Mouse (Mus musculus) adrenal gland, postnatal 4 days (tissue): ENCODE measurements at regions not wholly inside any gene's neighbourhood (a gene's known extent, or its start where the extent isn't known, plus 50 kb on each side); places are given as distances from the start of the nearest gene placed in this dataset.

Source experiments
- DNase-seq, 2 experiments: peaks; one replicate each; pipeline ENCODE4 v3.0.0; 2021 to 2022; ENCODE audit warnings: low spot score in 2 of 2, mixed read lengths in 2 of 2

DNA sequence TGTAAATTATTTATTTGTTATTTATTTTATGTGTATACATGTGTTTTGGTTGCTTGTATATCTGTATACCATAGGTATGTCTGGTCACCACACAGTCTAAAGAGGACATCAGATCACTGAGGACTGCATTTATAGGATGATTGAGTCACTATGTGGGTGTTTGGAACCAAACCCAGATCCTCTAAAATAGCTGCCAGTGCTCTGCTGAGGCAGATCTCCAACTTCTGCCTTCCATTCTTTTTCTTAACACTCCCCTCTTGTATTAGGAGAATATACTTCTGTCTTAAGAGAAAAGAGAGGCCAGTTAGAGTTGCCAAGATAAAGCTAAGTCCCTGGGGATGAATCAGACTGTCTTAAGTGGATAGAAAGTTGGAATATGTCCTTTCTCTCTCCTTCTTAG, 424.2 kb downstream of the Cntn6 start:
- no peak for DNase-seq

DNA sequence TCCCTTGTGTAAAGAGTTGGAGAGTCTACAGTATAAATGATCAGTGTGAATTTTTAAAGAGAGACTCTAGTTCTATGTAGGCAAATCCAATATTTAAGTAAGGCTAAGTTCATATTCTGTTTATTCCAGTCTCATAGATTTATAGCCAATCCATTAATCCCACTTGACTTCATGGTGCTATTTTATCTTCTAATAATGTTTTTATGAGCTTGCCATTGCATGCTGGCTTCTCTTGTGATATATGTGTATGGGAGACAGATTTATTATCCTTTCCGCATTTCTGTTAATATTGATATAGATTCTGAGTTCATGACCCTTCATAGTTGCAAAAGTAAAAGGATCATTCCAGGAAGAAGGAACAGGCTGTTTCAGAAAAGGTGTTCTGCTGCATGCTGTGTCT, 430.0 kb downstream of the Cntn6 start:
- no peak for DNase-seq

DNA sequence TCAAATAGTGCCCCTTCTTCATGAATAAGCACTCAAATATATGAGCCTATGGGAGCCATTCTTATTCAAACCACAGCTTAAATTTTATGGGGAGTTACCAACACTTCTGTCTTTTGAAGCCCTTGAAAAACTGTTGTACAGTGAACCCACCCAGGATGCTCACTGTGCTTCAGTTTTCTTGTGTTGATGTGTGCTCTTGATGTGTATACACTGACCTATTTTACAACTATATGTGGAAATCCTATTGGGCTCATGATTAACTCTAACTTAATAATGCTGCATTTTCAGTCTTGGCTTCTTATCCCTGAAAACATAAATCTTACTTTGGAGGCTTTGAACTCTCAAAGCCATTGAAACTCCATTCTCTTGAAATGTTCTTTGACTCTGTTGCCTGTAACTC, 433.5 kb downstream of the Cntn6 start:
- no peak for DNase-seq

DNA sequence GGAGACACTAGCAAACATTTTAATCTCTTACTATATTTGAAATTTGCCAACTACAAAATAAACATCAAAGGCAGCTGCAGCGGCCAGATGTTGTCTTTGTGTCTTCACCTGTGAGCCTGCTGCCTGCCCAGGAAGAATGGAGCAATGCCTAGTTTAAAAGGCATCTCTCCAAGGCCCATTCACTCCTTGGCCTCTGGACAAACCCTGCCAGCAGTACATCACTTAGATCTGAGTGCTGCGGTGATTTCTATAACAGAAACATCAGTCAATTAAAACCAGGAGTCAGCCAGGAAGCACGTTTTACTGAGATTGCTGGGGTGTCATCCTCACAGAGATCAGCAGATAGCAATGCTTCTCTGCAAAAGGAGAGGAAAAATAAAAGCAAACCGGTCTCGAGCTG, 437.7 kb downstream of the Cntn6 start:
- DNase-seq, result no peak

DNA sequence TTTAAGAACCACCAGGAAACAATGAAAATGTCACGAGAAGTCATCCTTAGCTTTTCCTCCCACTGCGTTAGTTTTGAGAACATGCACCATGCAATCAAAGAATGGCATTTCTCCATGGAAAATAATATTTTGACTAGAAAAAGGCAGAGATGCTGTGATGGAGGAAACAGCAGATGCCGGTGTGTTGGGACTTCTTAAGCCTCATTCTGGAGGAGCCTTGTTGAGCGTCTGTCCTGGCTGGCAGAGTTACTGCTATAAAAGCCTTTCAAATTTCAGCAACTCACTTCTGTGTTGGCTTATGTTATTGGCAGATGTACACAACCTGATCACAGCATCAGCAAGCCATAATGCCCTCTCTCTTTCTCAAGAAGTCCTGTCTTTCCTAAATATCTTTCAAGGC, 439.6 kb downstream of the Cntn6 start:
- no peak for DNase-seq

DNA sequence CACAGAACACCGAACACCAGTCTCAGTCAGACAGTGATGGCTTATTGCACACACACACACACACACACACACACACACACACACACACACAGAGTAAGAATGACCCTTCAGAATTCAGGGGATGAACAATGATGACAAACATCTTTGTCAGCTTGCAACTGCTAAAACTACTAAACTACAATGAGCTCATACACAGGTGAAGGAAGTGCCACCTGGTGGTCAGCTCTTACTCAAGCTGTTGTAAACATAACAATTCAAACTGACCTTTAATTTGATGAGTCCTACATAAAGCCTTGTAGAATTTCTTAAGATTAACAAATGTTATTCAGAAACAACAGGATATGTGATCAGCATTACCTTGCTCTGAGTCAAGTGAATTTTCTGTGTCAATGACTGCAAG, 446.5 kb downstream of the Cntn6 start:
- no peak for DNase-seq

DNA sequence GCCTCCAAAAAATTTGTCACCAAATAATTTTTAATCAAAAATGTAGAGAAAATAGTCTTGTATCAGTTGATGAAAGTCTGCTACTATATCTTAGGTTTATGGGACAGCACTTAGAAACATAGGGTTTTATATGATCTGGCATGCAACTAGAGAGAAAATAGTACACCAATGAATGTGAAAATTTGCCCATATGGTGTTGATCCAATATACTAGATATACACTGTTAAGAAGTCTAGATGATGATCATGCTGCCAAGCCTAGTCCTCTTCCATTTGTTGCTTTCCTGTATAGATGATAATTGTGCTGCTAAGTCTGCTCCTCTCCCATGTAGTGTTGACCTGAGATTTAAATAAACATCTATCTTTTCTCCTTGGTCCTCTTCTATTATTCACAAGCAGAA, 481.9 kb downstream of the Cntn6 start:
- no peak for DNase-seq

DNA sequence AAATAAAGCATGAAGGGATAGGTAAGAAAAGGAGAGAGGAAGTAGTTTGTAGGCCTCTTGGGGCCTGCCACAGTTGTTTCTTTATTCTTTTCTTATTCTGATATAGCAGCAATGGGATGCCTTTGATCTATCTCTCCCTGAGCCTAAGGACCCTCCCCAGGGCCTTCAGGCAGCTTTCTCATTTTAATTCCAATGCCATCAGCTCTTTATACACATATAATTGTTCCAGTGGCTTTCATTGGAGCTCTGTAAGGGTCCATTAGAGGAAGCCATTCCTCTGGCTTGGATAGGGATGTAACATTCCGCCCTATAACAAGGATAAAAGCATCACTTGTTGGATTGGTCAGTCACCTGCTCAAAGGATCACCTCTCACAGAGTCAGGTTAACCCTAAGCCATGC, 491.6 kb downstream of the Cntn6 start:
- DNase-seq, result no peak

DNA sequence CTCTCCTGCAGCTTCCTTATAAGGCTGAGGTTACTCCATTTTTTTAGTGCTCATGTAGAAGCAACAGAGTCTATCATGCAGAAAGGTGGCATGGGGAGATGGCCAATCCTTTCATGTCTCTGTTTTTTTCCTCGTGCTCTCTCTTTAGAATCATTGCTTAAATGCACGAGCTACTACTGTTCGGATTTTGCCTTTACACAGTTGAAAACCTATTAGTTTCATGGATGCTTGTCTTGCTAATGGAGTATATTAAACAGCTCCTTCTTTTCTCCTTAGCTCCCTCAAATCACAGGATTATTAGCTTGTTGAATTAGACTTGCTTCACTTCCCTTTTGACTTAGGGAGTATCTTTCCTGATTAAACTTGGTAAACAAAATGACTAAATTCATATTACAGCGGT, 497.3 kb downstream of the Cntn6 start:
- no peak for DNase-seq

DNA sequence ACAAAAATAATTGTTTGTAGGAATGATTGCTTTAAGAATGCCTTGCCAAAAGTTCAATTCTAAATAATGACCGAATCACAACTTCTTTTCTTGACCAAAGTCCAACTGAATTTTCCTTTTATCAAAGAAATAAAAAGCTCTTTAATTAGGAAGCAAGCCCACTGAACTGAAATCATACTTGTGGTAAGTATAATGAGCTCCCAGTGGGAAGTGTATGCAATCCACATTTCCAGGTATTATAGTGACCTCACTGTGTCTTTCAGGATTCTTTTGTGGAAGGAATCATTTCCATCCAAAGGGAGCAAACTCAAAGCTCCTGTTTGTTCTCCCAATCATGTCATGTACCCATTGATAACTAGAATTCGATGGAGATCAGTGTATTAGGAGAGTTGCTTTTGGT, 497.8 kb downstream of the Cntn6 start:
- DNase-seq, result no peak

DNA sequence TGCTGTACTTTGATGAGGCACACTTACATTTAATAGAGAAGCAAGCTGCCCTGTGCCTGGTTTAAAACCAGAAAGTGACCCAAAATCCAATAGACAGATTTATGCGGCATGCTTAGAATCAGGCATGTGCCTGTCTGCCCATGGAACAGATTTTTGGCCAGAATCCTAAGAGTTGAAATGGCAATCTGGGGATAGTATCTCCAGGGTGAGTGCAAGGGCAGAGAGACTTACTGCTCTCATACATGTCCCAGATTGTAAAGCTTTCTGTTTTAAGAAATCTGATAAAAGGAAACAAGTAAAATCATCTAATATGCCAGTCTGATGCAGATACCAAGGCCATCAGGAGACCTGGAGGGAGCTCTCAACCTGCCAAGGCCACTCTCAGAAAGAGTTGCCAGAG, 507.0 kb downstream of the Cntn6 start:
- no peak for DNase-seq

DNA sequence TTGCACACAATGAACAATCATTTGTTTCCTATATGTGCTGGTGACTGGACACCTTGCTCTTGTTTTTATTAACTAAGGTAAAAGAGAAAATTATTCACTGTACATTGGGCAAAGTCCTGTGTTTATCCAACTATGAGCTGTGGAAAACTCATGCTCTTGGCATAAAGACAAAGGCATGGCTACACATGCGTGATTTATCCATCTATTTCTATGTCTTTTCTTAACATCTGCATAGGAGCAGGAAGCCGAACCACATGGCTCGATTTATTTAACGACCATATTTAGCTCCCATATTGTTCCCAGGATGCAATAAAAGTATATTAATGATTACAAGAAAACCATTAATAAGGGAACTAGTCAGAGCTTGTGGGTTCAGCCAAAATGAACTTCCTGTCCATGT, 528.1 kb downstream of the Cntn6 start:
- no peak for DNase-seq

DNA sequence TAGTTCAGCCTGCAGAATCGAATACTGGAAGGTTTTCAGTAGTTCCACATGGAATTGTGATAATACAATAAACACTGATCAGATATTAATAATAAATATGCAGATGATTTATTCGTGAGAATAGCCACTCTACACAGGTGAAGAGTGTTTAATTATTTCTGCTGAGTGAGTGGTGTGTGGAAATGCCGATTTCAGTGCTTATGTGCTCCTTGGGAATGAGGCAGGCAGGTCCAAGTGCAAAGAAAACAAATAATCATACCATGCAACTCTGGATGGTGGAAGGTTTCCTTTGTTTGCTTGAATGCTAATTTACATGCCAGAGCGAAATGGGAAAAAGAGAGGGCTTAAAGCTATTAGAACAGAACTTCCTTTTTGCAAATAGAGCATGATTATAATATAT, 528.6 kb downstream of the Cntn6 start:
- no peak for DNase-seq

DNA sequence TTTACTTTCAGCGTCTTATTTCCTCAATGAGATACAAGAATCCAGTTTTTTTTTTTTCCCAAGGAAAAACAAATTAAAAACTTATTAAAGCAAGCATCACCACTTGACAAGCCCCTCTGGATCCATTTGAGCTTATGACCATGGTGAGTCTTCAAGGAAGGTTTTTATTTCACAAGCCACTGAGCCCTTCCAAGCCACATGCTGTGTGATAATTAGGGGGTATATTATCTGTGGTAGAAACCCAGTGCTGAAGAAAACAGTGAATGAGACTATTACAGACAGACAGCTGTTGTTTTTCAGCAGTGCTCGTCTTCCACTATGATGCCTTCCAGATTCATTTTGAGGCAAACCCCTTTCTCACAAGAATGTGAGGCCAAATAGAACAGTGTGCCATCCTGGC, 573.6 kb downstream of the Cntn6 start:
- DNase-seq, result no peak

DNA sequence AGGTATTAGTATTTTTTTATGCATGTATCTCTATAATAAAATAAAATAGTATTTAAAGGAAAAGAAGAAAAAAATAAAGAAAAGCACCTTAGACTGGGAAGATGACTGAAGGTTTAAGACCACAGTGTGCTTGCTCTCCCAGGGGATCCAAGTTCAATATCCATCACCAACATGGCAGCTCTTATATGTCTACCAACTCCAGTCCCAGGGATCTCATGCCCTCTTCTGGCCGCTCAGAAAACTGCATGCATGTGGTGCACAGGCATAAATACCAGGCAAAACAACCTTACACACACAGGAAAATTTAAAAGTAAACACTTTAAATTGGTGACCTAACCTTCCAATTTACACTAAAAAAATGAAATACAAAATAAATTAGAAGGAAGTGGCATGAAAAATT, 586.6 kb upstream of the Cntn4 start:
- peak; percentile 2 to 3 for DNase-seq
